Mouse (Mus musculus) liver, embryonic 14.5 days (tissue): Measurements from ENCODE around the gene Usf2. TPM values are rescaled to one million over a fixed set of nuclear protein-coding genes. Genes with fewer than 3 reads are reported as not detected.

Experiments
- ATAC-seq: fragments of 200-750 bp; cut with Nextera tagmentation; 2 replicates; pipeline ENCODE4 v1.8.0; 2017; ENCODE audit warnings: moderate number of reproducible peaks, mild to moderate bottlenecking, moderate library complexity; ENCODE audit not compliant: insufficient read depth
- DNase-seq, 3 experiments: peaks; one replicate each; pipeline ENCODE4 v3.0.0-alpha.2; 2012 to 2013; ENCODE audit warnings: low read depth in 3 of 3, low spot score in 3 of 3
- H3K27ac ChIP-seq: fragments of 300-500 bp; sonication (generic); 2 replicates; pipeline ENCODE4 v1.5.1; 2014; ENCODE audit warnings: moderate library complexity, mild to moderate bottlenecking, control low read depth, inconsistent platforms
- H3K27me3 ChIP-seq: fragments of 300-500 bp; sonication (generic); 2 replicates; pipeline ENCODE4 v1.6.1; 2014; ENCODE audit warnings: mild to moderate bottlenecking, low read length, moderate library complexity; ENCODE audit not compliant: control insufficient read depth, insufficient read depth
- H3K36me3 ChIP-seq: fragments of 300-500 bp; sonication (generic); replicated peaks from 2 replicates; pipeline ENCODE4 v1.6.1; 2014; ENCODE audit warnings: low read depth; ENCODE audit not compliant: control insufficient read depth, insufficient read depth
- H3K4me1 ChIP-seq, 2 experiments: fragments of 200-500 bp in 1 of 2; fragments of 300-500 bp in 1 of 2; sonication (generic) in 1 of 2; replicated peaks; 2 replicates each; pipeline ENCODE4 v1.6.1; 2012 to 2014; ENCODE audit warnings: antibody characterized with exemption in 1 of 2, inconsistent platforms in 1 of 2, low read length in 1 of 2; ENCODE audit not compliant: control insufficient read depth in 2 of 2, insufficient read depth in 2 of 2
- H3K4me2 ChIP-seq: fragments of 300-500 bp; sonication (generic); 2 replicates; pipeline ENCODE4 v1.6.1; 2014; ENCODE audit warnings: low read depth, mild to moderate bottlenecking, control low read depth, moderate library complexity
- H3K4me3 ChIP-seq, 2 experiments: fragments of 200-500 bp in 1 of 2; fragments of 300-500 bp in 1 of 2; sonication (generic) in 1 of 2; 2 replicates each; pipeline ENCODE4 v1.5.1; 2012 to 2014; ENCODE audit warnings: low read depth in 2 of 2, low read length in 2 of 2, mild to moderate bottlenecking in 2 of 2, control low read depth in 1 of 2, inconsistent platforms in 1 of 2, moderate library complexity in 1 of 2; ENCODE audit not compliant: insufficient read depth in 1 of 2
- H3K9ac ChIP-seq: fragments of 300-500 bp; sonication (generic); replicated peaks from 2 replicates; pipeline ENCODE4 v1.6.1; 2014; ENCODE audit warnings: mild to moderate bottlenecking, control low read depth, moderate library complexity
- H3K9me3 ChIP-seq: fragments of 300-500 bp; sonication (generic); 2 replicates; pipeline ENCODE4 v1.6.1; 2016; ENCODE audit warnings: low read length, mixed read lengths; ENCODE audit not compliant: control insufficient read depth
- CTCF ChIP-seq: IDR thresholded peaks from 2 replicates; pipeline ENCODE4 v1.5.1; 2016; ENCODE audit warnings: antibody characterized with exemption, low read depth, control low read depth
- EP300 ChIP-seq: IDR thresholded peaks from 2 replicates; pipeline ENCODE4 v1.6.1; 2016; ENCODE audit warnings: antibody characterized with exemption, low read depth
- WGBS: fragments of 180-500 bp; shearing (Covaris S2); extraction: QIAGEN DNeasy Blood & Tissue Kit; methylation state at CpG from one replicate; pipeline ENCODE4 v1.1.7; 2014; ENCODE audit not compliant: insufficient replicate concordance; 5-methylcytosine and 5-hydroxymethylcytosine counted together
- polyA plus RNA-seq, 2 experiments: library from polyadenylated mRNA; depleted of rRNA in 1 of 2; stranded (reverse) in 1 of 2; unstranded in 1 of 2; fragments of >200 nt; fragmentation: Nextera tagmentation in 1 of 2; extraction: Ambion mirVana in 1 of 2; gene quantifications; 2 replicates each; pipeline versions ENCODE4 v1.2.1 to v1.2.3; 2012 to 2014

Usf2 gene
- polyA plus RNA-seq, 2 experiments: 10.2 to 50.6 TPM

DNA sequence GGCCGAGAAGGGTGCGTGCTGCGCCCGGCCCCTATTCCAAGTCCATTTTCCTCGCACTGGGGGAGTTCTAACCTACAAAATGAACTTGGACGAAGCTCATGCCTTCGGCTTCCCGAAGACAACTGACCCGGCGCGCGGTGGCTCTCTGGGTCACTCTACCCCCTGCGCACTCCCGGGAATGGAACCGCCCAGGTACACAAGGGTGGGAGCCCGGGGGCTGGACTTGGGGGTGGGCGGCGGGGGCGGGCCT, 16.6 kb upstream of the Usf2 start, which contains the start of gene Lsr:
Gene Lsr (minus strand): TSS at position 214 of the 250 bp plus-strand sequence.
- no peaks in the 10 kb centered on the region for H3K36me3 ChIP-seq
- ATAC-seq (peak; percentile 76; the same call in 1 of the 2 replicates), DNase-seq (no peak)
- TF ChIP-seq EP300: no peak
- no peak for TF ChIP-seq CTCF
- no peak within 1 kb of the TSS for H3K27ac ChIP-seq
- peak within 1 kb of the TSS; percentile 51 to 55 for H3K4me3 ChIP-seq
- H3K4me1 ChIP-seq: no peaks in the 10 kb centered on the region
- peaks cover 11% of the 10 kb centered on the region for H3K27me3 ChIP-seq
- peak within 1 kb of the TSS; percentile 64 for H3K4me2 ChIP-seq
- H3K9ac ChIP-seq: peak within 1 kb of the TSS; percentile 36; the same call in 1 of the 2 replicates
- no peaks in the 10 kb centered on the region for H3K9me3 ChIP-seq
- WGBS: 3% methylated on average over 19 of the region's 19 CpGs

DNA sequence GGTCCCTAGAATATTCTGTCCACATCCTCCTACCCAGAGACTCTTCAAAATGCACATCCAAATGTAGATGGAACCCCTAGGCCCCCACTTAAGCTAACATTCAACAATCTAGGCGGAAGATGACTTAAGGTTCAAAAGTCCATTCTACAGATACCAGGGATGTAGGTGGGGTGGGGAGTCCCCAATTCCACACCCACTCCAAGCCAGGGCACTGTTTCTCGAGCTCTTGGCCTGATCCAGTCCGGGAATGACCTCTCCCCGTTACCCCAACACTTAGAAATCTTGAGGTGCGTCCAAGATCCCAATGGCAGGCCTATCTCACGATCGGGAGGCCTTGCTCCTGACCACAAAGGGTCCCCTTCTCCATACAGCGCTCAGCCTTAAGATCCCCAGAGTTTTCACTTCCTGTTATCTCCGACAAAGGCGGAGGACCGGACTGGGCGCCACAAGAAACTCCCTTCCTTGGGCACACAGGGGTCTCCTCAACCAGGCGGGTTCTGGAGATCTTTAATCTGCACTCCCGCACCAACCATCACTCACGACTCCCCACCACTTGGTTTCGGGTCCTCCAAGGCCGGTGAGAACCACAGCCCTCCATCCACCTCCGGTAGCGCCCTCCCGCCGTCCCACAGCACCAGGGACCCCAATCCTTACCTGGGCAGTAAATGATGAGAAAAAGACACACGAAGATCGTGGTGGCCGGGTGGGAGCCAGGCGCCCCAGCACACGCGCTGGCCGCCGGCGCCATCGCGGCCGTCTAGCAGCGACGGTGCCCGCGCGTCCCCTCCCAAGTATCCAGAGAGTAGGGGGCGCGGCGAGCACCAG, 16.0 kb upstream of the Usf2 start:
- no peak overlapping the region for H3K27ac ChIP-seq
- TF ChIP-seq EP300 (no peak), CTCF (no peak)
- 8% methylated on average over 41 of the region's 41 CpGs for WGBS
- peak overlapping the region; percentile 64 for H3K4me2 ChIP-seq
- peak; percentile 26 for ATAC-seq
- DNase-seq: no peak
- H3K36me3 ChIP-seq: no peaks in the 10 kb centered on the region
- peaks cover 11% of the 10 kb centered on the region for H3K27me3 ChIP-seq
- H3K4me1 ChIP-seq: no peaks in the 10 kb centered on the region
- peak overlapping the region; percentile 18; the same call in 1 of the 2 replicates for H3K9ac ChIP-seq
- H3K4me3 ChIP-seq: peak overlapping the region; percentile 43 to 51
- no peaks in the 10 kb centered on the region for H3K9me3 ChIP-seq

GRCm38 (mm10) chr7:30971901-30972300, 15.3 kb upstream of the Usf2 start:
- no peaks in the 10 kb centered on the region for H3K36me3 ChIP-seq
- H3K27ac ChIP-seq: no peak overlapping the region
- H3K9ac ChIP-seq: no peak overlapping the region
- TF ChIP-seq CTCF (no peak), EP300 (no peak)
- H3K4me3 ChIP-seq: no peak overlapping the region
- ATAC-seq (no peak), DNase-seq (no peak)
- H3K4me1 ChIP-seq: no peaks in the 10 kb centered on the region
- H3K9me3 ChIP-seq: no peaks in the 10 kb centered on the region
- peaks cover 11% of the 10 kb centered on the region for H3K27me3 ChIP-seq
- H3K4me2 ChIP-seq: peak overlapping the region; percentile 64; the same call in 1 of the 2 replicates
- 75% methylated on average over 15 of the region's 15 CpGs for WGBS

- DNase-seq: no peak
- Histone ChIP-seq H3K27me3 (peaks cover 11% of the 10 kb centered on the region), H3K4me1 (no peaks in the 10 kb centered on the region), H3K4me2 (no peak overlapping the region), H3K36me3 (no peaks in the 10 kb centered on the region), H3K9me3 (no peaks in the 10 kb centered on the region), H3K4me3 (no peak overlapping the region), H3K27ac (no peak overlapping the region), H3K9ac (no peak overlapping the region)
- ATAC-seq: no peak
- 51% methylated on average over 4 of the region's 4 CpGs for WGBS
- TF ChIP-seq CTCF (no peak), EP300 (no peak)
Observed at GRCm38 (mm10) chr7:30969174-30969573, 12.6 kb upstream of the Usf2 start.

GRCm38 (mm10) chr7:30968611-30969010, 12.0 kb upstream of the Usf2 start:
- ATAC-seq: no peak
- no peaks in the 10 kb centered on the region for H3K9me3 ChIP-seq
- H3K9ac ChIP-seq: no peak overlapping the region
- 73% methylated on average over 8 of the region's 8 CpGs for WGBS
- no peak overlapping the region for H3K4me3 ChIP-seq
- DNase-seq: no peak
- no peak overlapping the region for H3K4me2 ChIP-seq
- no peak overlapping the region for H3K27ac ChIP-seq
- peaks cover 11% of the 10 kb centered on the region for H3K27me3 ChIP-seq
- peaks cover 4% of the 10 kb centered on the region in 2 experiments; a peak in 2 of 4 replicates for H3K4me1 ChIP-seq
- no peaks in the 10 kb centered on the region for H3K36me3 ChIP-seq
- TF ChIP-seq EP300: no peak
- no peak for TF ChIP-seq CTCF
